Mouse (Mus musculus): Measurements from ENCODE around the gene E130114P18Rik.
A peak's percentile ranks its signal among the peaks of the same experiment; 100 is the strongest.

The E130114P18Rik gene

DNA sequence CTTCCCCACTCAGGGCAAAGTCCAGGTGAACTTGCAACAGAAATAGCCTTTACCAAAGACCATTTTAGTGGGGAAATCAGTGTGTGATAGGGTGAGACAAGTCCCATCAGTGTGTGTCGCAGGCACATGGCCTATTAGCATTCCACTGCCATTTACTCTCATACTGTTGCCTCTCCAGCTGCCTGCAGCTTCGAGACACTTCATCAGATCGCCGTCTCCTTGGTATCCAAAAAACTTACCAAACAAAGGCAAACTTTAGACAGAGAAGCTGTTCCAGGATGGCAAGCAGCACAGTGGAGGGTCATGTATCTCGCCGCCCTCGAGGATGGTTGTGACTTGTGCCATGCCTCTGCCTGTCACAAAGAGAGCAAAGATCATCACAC lies 87.5 kb downstream of the E130114P18Rik start:
- DNase-seq: no peak

- DNase-seq: no peak
Observed at GRCm38 (mm10) chr4:97689456-97690383, 88.2 kb downstream of the E130114P18Rik start.

DNA sequence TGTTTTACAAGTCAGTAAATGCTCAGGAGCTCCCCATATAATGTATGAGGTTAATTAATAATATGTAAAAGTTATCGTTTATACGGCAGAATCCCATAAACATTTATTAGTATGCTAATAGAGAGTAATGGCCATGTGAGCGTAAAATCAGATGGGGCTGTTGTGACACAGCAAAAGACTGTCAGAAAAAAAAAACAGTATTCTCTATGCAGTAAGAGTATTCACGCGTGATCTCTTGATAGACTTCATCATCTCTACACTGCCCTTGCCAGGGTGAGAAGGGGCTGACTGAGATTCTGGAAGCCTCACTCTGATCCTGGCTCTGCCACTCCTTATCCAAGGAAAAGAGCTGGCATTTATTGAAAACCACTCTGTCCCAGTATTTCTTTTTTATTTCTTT lies 91.9 kb downstream of the E130114P18Rik start:
- DNase-seq: no peak

DNA sequence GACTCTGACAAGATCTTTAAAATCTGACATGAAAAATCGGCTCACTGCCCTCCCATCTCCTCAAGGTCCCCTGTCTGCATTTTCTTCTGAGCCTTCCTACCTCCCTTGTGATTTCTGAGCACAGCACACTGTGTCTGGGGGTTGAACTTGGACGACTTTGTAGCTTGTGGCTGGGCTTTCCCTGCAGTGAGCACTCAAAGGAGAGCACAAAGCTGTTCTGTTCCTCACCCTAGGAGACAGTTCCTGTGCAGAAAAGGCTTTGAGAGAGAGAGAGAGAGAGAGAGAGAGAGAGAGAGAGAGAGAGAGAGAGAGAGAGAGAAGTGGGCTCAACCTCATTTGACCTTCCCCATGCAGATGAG lies 101.3 kb downstream of the E130114P18Rik start:
- peak; percentile 19 for DNase-seq

DNA sequence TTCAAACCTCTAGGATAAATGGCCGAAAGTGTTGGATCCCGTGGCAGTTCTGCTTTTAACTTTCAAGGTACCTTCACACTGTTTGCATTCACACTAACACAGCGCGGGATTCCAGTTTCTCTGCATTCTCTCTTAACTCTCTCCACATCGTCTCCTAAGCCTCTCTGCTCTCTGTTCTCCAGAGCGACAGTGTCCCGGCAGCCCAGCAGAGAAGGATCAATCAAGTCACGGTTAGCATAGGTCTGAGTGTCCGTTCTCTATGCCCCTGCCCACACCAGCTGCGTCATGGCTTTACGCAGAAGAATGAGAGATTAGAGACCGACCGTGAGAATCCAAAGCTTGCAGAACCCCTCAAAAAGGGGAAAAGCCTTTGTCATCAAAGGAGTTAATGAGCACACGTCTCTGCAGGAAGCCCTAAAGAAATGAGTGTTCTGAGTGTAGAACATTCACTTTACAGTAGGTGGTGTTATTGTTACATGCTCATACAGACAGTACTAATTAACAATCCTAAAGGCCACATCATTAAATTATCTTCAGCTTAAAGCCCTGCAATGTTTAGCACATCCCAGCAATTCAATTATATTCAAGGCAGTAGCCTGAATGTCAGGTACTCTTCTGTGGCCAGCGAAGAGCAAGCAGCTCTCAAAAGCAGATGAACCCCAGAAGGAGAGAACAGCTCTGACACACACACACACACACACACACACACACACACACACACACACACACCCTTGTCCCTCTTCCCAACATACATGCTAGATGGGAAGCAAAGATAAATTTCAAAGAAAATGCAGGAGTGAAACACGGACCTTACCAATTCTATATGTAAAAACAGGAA lies 101.9 kb downstream of the E130114P18Rik start:
- no peak for DNase-seq

- DNase-seq: no peak
Observed at GRCm38 (mm10) chr4:97673854-97674510, 103.9 kb downstream of the E130114P18Rik start.

DNA sequence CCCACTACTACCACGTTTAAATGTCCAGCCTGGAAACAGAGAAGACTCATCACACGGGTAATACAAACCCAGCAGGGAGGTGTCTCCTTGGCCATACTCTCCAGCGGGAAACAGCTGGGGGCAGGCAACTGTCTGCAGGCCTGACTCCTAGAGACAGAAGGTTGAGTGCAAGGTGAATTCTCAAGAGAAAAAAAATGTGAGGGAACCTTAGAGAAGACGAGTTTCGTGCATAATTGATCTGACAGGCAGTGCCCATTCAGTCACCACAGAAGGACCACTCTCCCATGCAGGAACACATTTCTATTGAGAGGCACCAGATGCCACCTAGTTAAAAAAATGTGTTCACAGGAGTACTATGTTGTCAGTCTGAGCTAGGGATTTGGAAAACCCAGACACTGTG lies 105.4 kb downstream of the E130114P18Rik start:
- DNase-seq: no peak

DNA sequence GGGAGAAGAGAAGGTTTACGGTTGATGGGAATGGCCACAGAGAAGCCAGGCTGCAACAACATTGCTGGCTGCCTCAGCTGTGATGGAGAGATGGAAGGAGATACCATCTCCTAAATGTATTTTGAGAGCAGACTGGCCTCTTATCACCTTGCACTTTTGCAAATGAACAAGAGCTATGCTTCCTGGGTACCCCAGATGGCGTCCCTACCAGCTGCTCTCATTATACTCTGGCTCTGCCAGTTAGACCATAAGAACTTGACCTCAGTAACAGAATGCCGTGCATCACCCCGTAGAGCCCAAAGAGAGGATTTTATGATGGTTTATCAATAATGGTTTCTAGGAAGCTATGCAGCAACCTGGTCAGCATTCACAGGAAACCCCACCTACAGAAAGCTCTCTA lies 106.0 kb downstream of the E130114P18Rik start:
- no peak for DNase-seq

GRCm38 (mm10) chr4:97670418-97670817 lies 107.5 kb downstream of the E130114P18Rik start:
- no peak for DNase-seq

GRCm38 (mm10) chr4:97669808-97670207 lies 108.1 kb downstream of the E130114P18Rik start:
- DNase-seq: no peak

DNA sequence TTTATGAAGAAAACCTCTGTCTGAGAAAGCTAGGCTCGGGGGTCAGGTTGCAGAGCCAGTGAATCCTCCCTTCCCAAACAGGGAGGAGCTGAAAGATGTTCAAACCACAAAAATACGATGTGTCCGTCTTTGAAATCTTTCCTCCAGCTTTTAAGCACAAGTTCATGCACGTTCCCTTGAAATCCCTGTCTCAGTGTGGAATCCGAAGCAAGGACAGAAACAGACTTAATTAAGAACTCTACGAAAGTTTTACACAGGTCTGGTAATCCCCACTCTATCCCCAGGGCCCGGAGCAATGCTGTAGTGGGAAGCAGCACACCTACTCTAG lies 112.5 kb downstream of the E130114P18Rik start:
- no peak for DNase-seq

GRCm38 (mm10) chr4:97664738-97665427 lies 113.0 kb downstream of the E130114P18Rik start:
- DNase-seq: no peak

DNA sequence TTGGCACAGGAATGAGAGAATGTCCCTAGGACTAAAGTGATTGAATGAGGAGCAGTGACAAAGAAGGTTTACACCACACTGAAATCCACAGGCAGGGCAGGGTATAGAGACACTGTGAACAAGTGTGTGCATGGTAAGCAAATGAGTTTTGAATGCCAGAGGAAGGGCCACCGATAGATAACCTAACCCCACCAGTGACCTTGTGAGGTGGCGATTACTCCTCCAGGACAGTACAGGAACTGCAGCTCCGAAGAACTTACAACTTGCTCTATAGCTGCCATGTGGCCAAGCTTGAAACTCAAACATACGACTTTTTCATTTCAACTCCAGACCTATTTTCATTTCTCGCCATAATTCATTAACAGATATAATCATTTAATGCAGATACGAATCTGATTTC lies 114.0 kb downstream of the E130114P18Rik start:
- no peak for DNase-seq

GRCm38 (mm10) chr4:97662841-97663240 lies 115.0 kb downstream of the E130114P18Rik start:
- no peak for DNase-seq

- no peak for DNase-seq
Observed at GRCm38 (mm10) chr4:97661611-97662273, 116.1 kb downstream of the E130114P18Rik start.

DNA sequence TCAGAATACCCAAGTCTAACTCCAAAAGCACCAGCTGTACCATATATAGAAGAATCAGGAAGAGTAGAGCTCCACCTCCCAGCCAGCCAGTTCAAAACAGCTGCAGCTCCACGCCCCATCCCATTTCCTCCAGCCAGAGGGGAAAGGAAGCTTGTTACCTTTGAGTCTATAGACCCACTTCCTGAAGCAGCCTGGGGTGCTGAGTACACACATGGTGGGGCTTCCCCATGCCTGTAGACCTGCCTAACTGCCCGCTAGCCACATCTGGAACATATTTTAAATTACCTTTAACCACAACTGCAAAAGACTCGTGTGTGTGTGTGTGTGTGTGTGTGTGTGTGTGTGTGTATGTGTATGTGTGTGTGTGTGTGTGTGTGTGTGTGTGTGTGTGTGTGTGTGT lies 120.3 kb downstream of the E130114P18Rik start:
- DNase-seq: no peak

- peak; percentile 69 for DNase-seq
Observed at GRCm38 (mm10) chr4:97649626-97650015, 128.3 kb downstream of the E130114P18Rik start.

GRCm38 (mm10) chr4:97648825-97649625 lies 128.9 kb downstream of the E130114P18Rik start:
- DNase-seq: peak; percentile 89

DNA sequence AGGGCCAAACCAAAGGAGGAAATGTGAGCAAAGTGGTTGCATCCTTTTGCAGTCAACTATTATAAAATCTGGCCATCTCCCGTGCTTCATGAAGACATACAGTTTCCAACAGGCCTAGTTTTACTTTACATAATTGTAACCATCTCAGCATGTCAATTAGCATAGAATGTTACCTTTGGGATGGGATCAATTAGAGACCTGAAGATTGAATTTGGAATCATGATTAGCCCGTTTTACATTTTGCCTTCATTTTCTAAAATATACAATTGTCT lies 129.5 kb downstream of the E130114P18Rik start:
- DNase-seq: no peak

GRCm38 (mm10) chr4:97647700-97648435 lies 130.0 kb downstream of the E130114P18Rik start:
- peak; percentile 88 for DNase-seq

- no peak for DNase-seq
Observed at GRCm38 (mm10) chr4:97647236-97647635, 130.6 kb downstream of the E130114P18Rik start.

All from cerebellum, adult 11-12 months (tissue).